Mouse (Mus musculus) cerebellum, adult 2 months (tissue): Measurements from ENCODE around the gene Qpct. TPM values are rescaled to one million over a fixed set of nuclear protein-coding genes. Genes with fewer than 3 reads are reported as not detected.
A peak's percentile ranks its signal among the peaks of the same experiment; 100 is the strongest.
"Not testable (repeated sequence)": the region's sequence is repeated elsewhere in the genome, so short reads cannot be mapped to it uniquely, and the experiment has no call there.

Experiments used
- DNase-seq, 2 experiments: peaks; one replicate each; pipeline ENCODE4 v3.0.0; 2021
- H3K27ac ChIP-seq: fragments of 200-500 bp; 2 replicates; pipeline ENCODE4 v1.5.1; 2012; ENCODE audit warnings: low read length, control low read depth, inconsistent platforms; ENCODE audit not compliant: insufficient read depth
- H3K27me3 ChIP-seq: fragments of 200-500 bp; 2 replicates; pipeline ENCODE4 v1.6.1; 2012; ENCODE audit warnings: inconsistent platforms, mild to moderate bottlenecking, low read length, moderate library complexity; ENCODE audit not compliant: control insufficient read depth, insufficient read depth
- H3K4me1 ChIP-seq: fragments of 200-500 bp; 2 replicates; pipeline ENCODE4 v1.6.1; 2011; ENCODE audit warnings: low read length; ENCODE audit not compliant: control insufficient read depth, insufficient read depth
- H3K4me3 ChIP-seq: fragments of 200-500 bp; replicated peaks from 2 replicates; pipeline ENCODE3; 2011; ENCODE audit warnings: mild to moderate bottlenecking, low read depth, low read length, control low read depth; ENCODE audit not compliant: insufficient read depth
- CTCF ChIP-seq: fragments of 200-500 bp; IDR thresholded peaks from 2 replicates; pipeline ENCODE4 v1.5.1; 2011; ENCODE audit warnings: low read depth, mild to moderate bottlenecking, control low read depth, low read length, moderate library complexity, borderline replicate concordance; ENCODE audit not compliant: insufficient read depth
- POLR2A ChIP-seq: fragments of 200-500 bp; IDR thresholded peaks from 2 replicates; pipeline ENCODE4 v1.6.1; 2011; ENCODE audit warnings: low read length, control low read depth, borderline replicate concordance; ENCODE audit not compliant: insufficient read depth
- WGBS: fragments of 180-500 bp; shearing (Covaris S2); methylation state at CpG from one replicate; pipeline ENCODE4 v1.1.7; 2018; 5-methylcytosine and 5-hydroxymethylcytosine counted together
- polyA plus RNA-seq: library from polyadenylated mRNA; depleted of rRNA; stranded (reverse); fragments of >200 nt; gene quantifications from 2 replicates; pipeline ENCODE4 v1.2.3, GENCODE M21; 2012

Qpct gene
- polyA plus RNA-seq, 1 experiment, result 10.1 TPM

- no peak for DNase-seq
- WGBS, result 90% methylated on average over 8 of the region's 8 CpGs
- TF ChIP-seq CTCF, result no peak
- TF ChIP-seq POLR2A, result no peak
Observed at GRCm38 (mm10) chr17:79078248-79078647, 26.5 kb downstream of the Qpct start.

GRCm38 (mm10) chr17:79091710-79092109, 40.0 kb downstream of the Qpct start:
- Histone ChIP-seq H3K4me1 (no peaks in the 10 kb centered on the region), H3K4me3 (no peak overlapping the region), H3K27ac (no peak overlapping the region), H3K27me3 (no peaks in the 10 kb centered on the region)
- DNase-seq, result no peak
- no peak for TF ChIP-seq CTCF
- no peak for TF ChIP-seq POLR2A
- WGBS, result 62% methylated on average over 1 of the region's 1 CpGs

More at GRCm38 (mm10) chr17:79078248-79078647, 26.5 kb downstream of the Qpct start:
- no peaks in the 10 kb centered on the region for H3K4me1 ChIP-seq
- no peak overlapping the region for H3K4me3 ChIP-seq
- H3K27me3 ChIP-seq, result no peaks in the 10 kb centered on the region
- H3K27ac ChIP-seq, result no peak overlapping the region

- 49% methylated on average over 5 of the region's 5 CpGs for WGBS
Observed at GRCm38 (mm10) chr17:79093286-79093975, 41.7 kb downstream of the Qpct start.

GRCm38 (mm10) chr17:79095624-79096023, 43.9 kb downstream of the Qpct start:
- TF ChIP-seq CTCF (no peak), POLR2A (no peak)
- no peak overlapping the region for H3K27ac ChIP-seq
- 88% methylated on average over 2 of the region's 2 CpGs for WGBS
- no peak for DNase-seq
- H3K27me3 ChIP-seq, result no peaks in the 10 kb centered on the region; the same call in 1 of the 2 replicates
- H3K4me1 ChIP-seq, result no peaks in the 10 kb centered on the region
- H3K4me3 ChIP-seq, result no peak overlapping the region

More at GRCm38 (mm10) chr17:79093286-79093975, 41.7 kb downstream of the Qpct start:
- Histone ChIP-seq H3K27ac (no peak overlapping the region), H3K4me1 (no peaks in the 10 kb centered on the region), H3K4me3 (no peak overlapping the region), H3K27me3 (no peaks in the 10 kb centered on the region)
- DNase-seq, result no peak
- TF ChIP-seq POLR2A (no peak), CTCF (no peak)

GRCm38 (mm10) chr17:79099866-79100265, 48.2 kb downstream of the Qpct start:
- no peak for DNase-seq
- H3K27ac ChIP-seq, result no peak overlapping the region
- no peaks in the 10 kb centered on the region; the same call in 1 of the 2 replicates for H3K27me3 ChIP-seq
- TF ChIP-seq CTCF, result no peak
- TF ChIP-seq POLR2A, result no peak
- 82% methylated on average over 4 of the region's 4 CpGs for WGBS
- no peaks in the 10 kb centered on the region for H3K4me1 ChIP-seq
- no peak overlapping the region for H3K4me3 ChIP-seq

GRCm38 (mm10) chr17:79108238-79108637, 56.5 kb downstream of the Qpct start:
- whole genome bisulfite sequencing, result 86% methylated on average over 6 of the region's 6 CpGs
- no peak for TF ChIP-seq CTCF
- TF ChIP-seq POLR2A, result no peak
- Histone ChIP-seq H3K4me3 (no peak overlapping the region), H3K4me1 (no peaks in the 10 kb centered on the region), H3K27ac (no peak overlapping the region), H3K27me3 (no peaks in the 10 kb centered on the region)
- no peak for DNase-seq

- Histone ChIP-seq H3K27me3 (no peaks in the 10 kb centered on the region), H3K27ac (no peak overlapping the region), H3K4me1 (no peaks in the 10 kb centered on the region), H3K4me3 (no peak overlapping the region)
- DNase-seq, result no peak
- TF ChIP-seq POLR2A (no peak), CTCF (no peak)
- 80% methylated on average over 9 of the region's 9 CpGs for WGBS
Observed at GRCm38 (mm10) chr17:79109576-79109975, 57.9 kb downstream of the Qpct start.

- WGBS, result 11% methylated on average over 5 of the region's 5 CpGs
- no peaks in the 10 kb centered on the region for H3K4me1 ChIP-seq
- no peak overlapping the region for H3K4me3 ChIP-seq
- peak; percentile 34 to 44 for DNase-seq
- no peaks in the 10 kb centered on the region for H3K27me3 ChIP-seq
- H3K27ac ChIP-seq, result no peak overlapping the region
- TF ChIP-seq CTCF (peak; percentile 87), POLR2A (no peak)
Observed at GRCm38 (mm10) chr17:79110936-79111348, 59.2 kb downstream of the Qpct start.

- not testable (repeated sequence) for H3K4me3 ChIP-seq, DNase-seq, H3K27ac ChIP-seq, H3K4me1 ChIP-seq, H3K27me3 ChIP-seq
- 49% methylated on average over 9 of the region's 9 CpGs for WGBS
Observed at GRCm38 (mm10) chr17:79115248-79115647, 63.5 kb downstream of the Qpct start.
